Mouse (Mus musculus): ENCODE data around the gene Strap.

GRCm38 (mm10) chr6:137706209-137706608 is 28.7 kb upstream of the Strap start:
- no peak for TF ChIP-seq CTCF (conservative IDR thresholded peaks at IDR 0.05; ENCODE audit: low read length)
- no peak for TF ChIP-seq POU5F1 (IDR thresholded peaks at IDR 0.05; ENCODE audit: borderline replicate concordance, low read length)
